Mouse (Mus musculus): ENCODE data around the gene Nlrp4f. TPM values are rescaled to one million over a fixed set of nuclear protein-coding genes. Genes with fewer than 3 reads are reported as not detected.

Nlrp4f gene
- polyA plus RNA-seq (2012; rRNA removed) = 0.01 and 0.06 TPM in 2 replicates

DNA sequence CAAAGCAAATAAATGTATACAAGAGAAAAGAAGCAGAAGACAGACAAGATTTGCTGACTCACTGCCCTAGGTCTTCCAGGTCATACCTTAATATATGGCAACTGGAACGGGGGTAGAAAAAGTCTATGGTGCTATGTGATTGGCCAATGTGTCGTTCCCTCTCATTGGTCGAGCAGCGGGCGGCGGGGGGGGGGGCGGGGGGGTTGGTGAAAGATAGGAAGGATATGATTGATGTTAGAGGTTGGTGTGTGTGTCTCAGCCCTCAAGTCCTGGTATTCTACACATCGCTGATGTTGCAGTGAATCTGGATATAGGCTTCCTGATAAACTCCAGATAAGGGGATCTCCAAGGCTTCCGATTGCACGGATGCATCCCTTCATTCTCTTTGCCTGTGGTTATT is at the start of gene Nlrp4f:
Gene Nlrp4f (minus strand): TSS at position 101 of the 400 bp plus-strand sequence.

DNA sequence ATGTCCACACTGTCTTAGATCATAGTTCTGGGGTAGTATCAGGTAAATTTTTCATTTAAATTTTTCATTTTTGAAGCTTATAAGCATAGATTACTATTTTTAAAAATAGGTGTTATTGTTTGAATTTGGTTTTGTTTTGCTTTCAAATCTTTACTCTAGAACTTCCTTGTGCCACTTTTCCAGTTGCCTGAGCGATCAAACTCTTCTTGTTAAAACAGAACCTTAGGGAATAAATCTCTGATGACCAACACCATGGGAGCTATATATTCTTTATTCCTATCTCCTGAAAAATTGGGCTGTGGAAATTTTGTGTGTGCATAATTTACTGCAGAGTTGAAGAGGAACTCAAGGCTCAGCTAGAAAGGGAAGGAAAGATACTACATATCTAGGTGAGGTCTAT is 55.8 kb downstream of the Nlrp4f start, which contains the start of gene Olfr466:
Gene Olfr466 (plus strand): TSS at position 301 of the 400 bp plus-strand sequence.

DNA sequence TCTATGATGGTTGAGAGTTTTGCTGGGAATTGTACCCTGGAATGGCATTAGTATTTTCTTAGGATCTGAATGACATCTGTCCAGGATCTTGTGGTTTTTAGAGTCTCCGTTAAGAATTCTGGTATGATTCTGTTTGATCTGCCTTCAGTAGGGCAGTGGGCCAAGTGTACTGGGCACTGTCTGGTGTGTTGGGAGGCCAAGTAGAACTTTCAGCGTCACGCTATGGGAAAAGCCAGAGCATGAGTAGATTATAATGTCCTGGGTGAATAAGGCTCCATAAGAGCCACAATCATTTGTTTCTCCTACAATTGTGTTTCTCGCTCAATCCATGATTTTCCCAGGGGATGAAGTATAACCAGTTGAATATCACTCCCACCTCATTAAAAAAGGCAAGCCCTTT is 68.0 kb downstream of the Nlrp4f start, which contains the start of gene Olfr465-ps1:
Gene Olfr465-ps1 (plus strand): TSS at position 301 of the 400 bp plus-strand sequence.

Other genes with a start within 250 kb of the Nlrp4f start
- not detected in 2 replicates for gene Spata31d1c, start 172.9 kb downstream of the Nlrp4f start, polyA plus RNA-seq (2012; rRNA removed)
- gene Prss47, start 153.2 kb downstream of the Nlrp4f start, polyA plus RNA-seq (2012; rRNA removed) = not detected in 2 replicates
- 13.6 and 28.2 TPM in 2 replicates for gene Mfsd14b, start 93.0 kb downstream of the Nlrp4f start, polyA plus RNA-seq (2012; rRNA removed)
- not detected in 2 replicates for gene Olfr465-ps1, start 67.9 kb downstream of the Nlrp4f start, polyA plus RNA-seq (2012; rRNA removed)
- not detected in 2 replicates for gene Olfr466, start 55.7 kb downstream of the Nlrp4f start, polyA plus RNA-seq (2012; rRNA removed)
- 0.06 TPM in 1 of 2 replicates, not detected in the other for gene Gm10775, start 53.6 kb upstream of the Nlrp4f start, polyA plus RNA-seq (2012; rRNA removed)
- gene Zfp369, start 72.8 kb upstream of the Nlrp4f start, polyA plus RNA-seq (2012; rRNA removed) = 40.2 and 46.2 TPM in 2 replicates

Measured in central nervous system, embryonic 11.5 days (tissue).